Mouse (Mus musculus): ENCODE data around the gene Olfr1196. TPM values are rescaled to one million over a fixed set of nuclear protein-coding genes. Genes with fewer than 3 reads are reported as not detected.
"Not testable (repeated sequence)": the region's sequence is repeated elsewhere in the genome, so short reads cannot be mapped to it uniquely, and the experiment has no call there.

Olfr1196 gene
- not detected in 2 replicates for total RNA-seq (2015; ENCODE audit: low replicate concordance)
- total RNA-seq (2017; ENCODE audit: low replicate concordance), result not detected in 2 replicates

DNA sequence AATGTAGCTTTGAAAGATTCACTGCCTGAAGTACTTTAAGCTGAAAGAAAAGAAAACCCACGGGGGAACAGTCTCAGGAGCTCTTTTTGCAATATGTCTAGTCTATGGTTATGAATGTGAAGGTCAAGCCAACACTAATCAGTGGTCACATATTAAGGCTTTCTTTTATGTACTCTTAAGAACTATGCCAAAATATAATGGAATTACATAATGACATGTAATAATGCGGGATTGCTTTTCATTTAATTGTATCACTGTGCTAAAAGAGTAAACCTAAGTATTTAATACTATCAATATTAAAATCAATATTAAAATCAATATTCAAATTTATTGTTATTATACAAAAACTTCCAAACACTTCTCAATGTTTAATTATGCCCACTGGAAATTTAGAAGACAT is at the start of gene Olfr1196:
Gene Olfr1196 (minus strand): TSS at position 101 of the 400 bp plus-strand sequence.
- ATAC-seq (replicated peaks; ENCODE audit: low FRiP score, poor library complexity, severe bottlenecking), result no peak

DNA sequence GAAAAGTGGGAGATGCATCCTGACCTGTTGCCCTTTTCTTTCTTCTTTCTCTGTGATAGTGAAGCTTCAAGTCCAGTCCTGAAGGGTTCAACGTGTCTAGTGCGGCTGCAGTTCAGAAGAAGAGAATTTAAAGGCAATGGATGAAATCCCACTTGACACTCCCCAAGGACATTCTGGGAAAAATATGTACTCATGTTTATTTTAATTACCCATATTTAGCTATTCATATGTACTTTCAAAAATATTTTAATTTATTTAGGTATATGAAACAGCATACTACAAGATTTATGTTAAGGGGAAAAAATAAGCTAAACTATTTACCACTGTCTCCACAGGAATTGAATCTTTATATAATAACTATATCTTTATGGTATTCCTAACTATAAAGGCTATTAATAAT is 46.9 kb upstream of the Olfr1196 start, which contains the start of gene Olfr1198:
Gene Olfr1198 (minus strand): TSS at position 101 of the 400 bp plus-strand sequence.
- no peak for ATAC-seq (replicated peaks; ENCODE audit: low FRiP score, poor library complexity, severe bottlenecking)

DNA sequence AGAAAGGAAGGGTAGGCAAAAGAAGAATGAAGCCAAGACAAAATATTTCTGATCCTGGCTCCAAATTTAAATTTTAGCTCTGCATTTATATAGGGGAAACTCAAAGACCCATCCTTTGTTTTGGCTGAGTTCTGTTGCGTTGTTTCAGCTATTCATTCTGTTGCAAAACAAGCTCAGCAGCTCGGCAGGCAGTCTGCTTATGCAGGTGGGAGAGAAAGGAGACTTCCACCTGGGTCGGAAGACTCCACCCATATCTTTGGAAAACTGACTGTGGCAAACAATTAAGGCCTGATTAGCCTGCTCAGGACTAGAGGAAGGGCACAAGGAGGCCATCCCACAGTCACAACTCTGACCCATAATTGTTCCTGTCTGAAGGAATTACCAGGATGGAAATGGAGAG is 39.0 kb upstream of the Olfr1196 start:
- ATAC-seq (replicated peaks; ENCODE audit: low FRiP score, poor library complexity, severe bottlenecking), result no peak

DNA sequence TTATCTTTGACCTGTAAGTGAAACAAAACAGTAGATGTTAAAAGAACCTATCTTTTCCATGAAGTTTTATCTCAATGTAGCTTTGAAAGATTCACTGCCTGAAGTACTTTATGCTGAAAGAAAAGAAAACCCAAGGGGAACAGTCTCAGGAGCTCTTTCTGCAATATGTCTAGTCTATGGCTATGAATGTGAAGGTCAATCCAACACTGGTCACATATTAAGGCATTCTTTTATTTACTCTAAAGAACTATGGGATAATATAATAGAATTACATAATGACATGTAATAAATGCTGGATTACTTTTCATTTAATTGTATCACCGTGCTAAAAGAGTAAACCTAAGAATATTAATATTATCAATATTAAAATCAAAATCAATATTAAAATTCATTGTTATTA is 27.9 kb upstream of the Olfr1196 start, which contains the start of gene Olfr1197:
Gene Olfr1197 (minus strand): TSS at position 101 of the 400 bp plus-strand sequence.
- ATAC-seq (replicated peaks; ENCODE audit: low FRiP score, poor library complexity, severe bottlenecking), result no peak

DNA sequence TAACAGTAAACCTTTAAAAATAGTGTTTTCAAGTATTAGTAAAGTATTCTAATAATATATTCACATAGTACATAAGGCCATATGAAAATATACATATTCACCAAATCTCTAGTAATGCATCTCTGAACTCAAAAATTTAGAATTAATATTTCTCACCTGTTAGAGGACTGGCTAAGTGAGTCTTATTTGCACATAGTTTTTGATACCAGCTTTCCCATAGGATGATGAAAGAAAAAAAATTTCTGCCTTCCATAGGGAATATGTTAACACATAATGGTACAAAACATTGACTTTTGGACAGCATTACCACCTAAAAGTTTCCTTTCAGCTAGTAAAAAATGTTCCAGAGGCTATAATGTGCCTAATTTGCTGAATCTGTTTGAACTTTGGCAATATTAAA is 15.3 kb downstream of the Olfr1196 start, which contains the start of gene Olfr1195:
Gene Olfr1195 (minus strand): TSS at position 101 of the 400 bp plus-strand sequence.
- ATAC-seq (replicated peaks; ENCODE audit: low FRiP score, poor library complexity, severe bottlenecking), result no peak

DNA sequence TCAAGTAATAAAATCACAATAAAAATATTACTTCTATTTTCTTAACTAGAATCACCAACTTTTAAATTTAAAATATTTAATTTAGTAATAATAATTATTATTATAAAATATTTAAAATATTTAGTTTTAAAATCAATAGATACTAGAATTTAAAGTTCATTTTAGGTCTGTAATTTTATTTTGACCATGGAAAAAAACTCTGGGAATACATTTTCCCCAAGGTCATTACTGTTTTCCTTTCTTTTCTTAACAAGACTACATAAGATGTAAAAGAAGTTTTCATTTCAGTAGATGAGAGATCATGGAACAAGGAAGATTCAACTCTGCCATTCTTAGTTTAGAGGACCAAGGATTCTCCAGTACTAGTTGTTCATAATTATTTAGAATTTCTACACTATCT is 29.1 kb downstream of the Olfr1196 start, which contains the start of gene Olfr1193:
Gene Olfr1193 (plus strand): TSS at position 301 of the 400 bp plus-strand sequence.
- not testable (repeated sequence) for ATAC-seq (replicated peaks; ENCODE audit: low FRiP score, poor library complexity, severe bottlenecking)

DNA sequence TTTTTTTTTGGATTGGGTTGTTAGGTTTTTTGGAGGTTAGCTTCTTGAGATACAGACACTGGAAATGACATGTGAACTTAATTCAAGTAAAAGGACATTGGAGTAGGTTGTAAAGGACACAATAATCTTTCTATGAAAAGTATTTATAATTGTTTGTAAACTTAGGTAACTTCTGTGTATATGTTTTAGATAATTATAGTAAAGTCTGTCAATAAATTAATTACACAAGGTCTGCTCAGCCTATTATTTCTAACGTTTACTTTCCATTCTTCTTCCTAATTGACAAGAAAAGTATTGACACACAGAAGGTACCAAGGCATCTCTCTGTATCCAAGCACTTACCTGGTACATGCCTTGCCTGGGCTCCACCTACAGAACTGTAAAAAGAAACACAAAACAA is 56.2 kb downstream of the Olfr1196 start, which contains the start of gene Olfr1192-ps1:
Gene Olfr1192-ps1 (plus strand): TSS at position 301 of the 400 bp plus-strand sequence.
- ATAC-seq (replicated peaks; ENCODE audit: low FRiP score, poor library complexity, severe bottlenecking), result no peak

Other genes starting within 250 kb of the Olfr1196 start
- not detected in 2 replicates for gene Olfr1183, start 249.7 kb downstream of the Olfr1196 start, total RNA-seq (2015; ENCODE audit: low replicate concordance)
- not detected in 2 replicates for gene Olfr1183, start 249.7 kb downstream of the Olfr1196 start, total RNA-seq (2017; ENCODE audit: low replicate concordance)
- not detected in 2 replicates for gene Olfr1184, start 221.0 kb downstream of the Olfr1196 start, total RNA-seq (2015; ENCODE audit: low replicate concordance)
- not detected in 2 replicates for gene Olfr1184, start 221.0 kb downstream of the Olfr1196 start, total RNA-seq (2017; ENCODE audit: low replicate concordance)
- not detected in 2 replicates for gene Olfr1185-ps1, start 211.3 kb downstream of the Olfr1196 start, total RNA-seq (2015; ENCODE audit: low replicate concordance)
- gene Olfr1185-ps1, start 211.3 kb downstream of the Olfr1196 start, total RNA-seq (2017; ENCODE audit: low replicate concordance), result not detected in 2 replicates
- gene Olfr1186, start 186.0 kb downstream of the Olfr1196 start, total RNA-seq (2015; ENCODE audit: low replicate concordance), result not detected in 2 replicates
- gene Olfr1186, start 186.0 kb downstream of the Olfr1196 start, total RNA-seq (2017; ENCODE audit: low replicate concordance), result not detected in 2 replicates
- not detected in 2 replicates for gene Olfr1188, start 147.7 kb downstream of the Olfr1196 start, total RNA-seq (2015; ENCODE audit: low replicate concordance)
- not detected in 2 replicates for gene Olfr1188, start 147.7 kb downstream of the Olfr1196 start, total RNA-seq (2017; ENCODE audit: low replicate concordance)
- gene Olfr1189, start 118.1 kb downstream of the Olfr1196 start, total RNA-seq (2015; ENCODE audit: low replicate concordance), result not detected in 2 replicates
- not detected in 2 replicates for gene Olfr1189, start 118.1 kb downstream of the Olfr1196 start, total RNA-seq (2017; ENCODE audit: low replicate concordance)
- not detected in 2 replicates for gene Olfr1191-ps1, start 64.1 kb downstream of the Olfr1196 start, total RNA-seq (2015; ENCODE audit: low replicate concordance)
- gene Olfr1191-ps1, start 64.1 kb downstream of the Olfr1196 start, total RNA-seq (2017; ENCODE audit: low replicate concordance), result not detected in 2 replicates
- not detected in 2 replicates for gene Olfr1192-ps1, start 56.1 kb downstream of the Olfr1196 start, total RNA-seq (2015; ENCODE audit: low replicate concordance)
- 0.14 TPM in 1 of 2 replicates, not detected in the other for gene Olfr1192-ps1, start 56.1 kb downstream of the Olfr1196 start, total RNA-seq (2017; ENCODE audit: low replicate concordance)
- not detected in 2 replicates for gene Olfr1193, start 29.0 kb downstream of the Olfr1196 start, total RNA-seq (2015; ENCODE audit: low replicate concordance)
- gene Olfr1193, start 29.0 kb downstream of the Olfr1196 start, total RNA-seq (2017; ENCODE audit: low replicate concordance), result not detected in 2 replicates
- gene Olfr1195, start 15.4 kb downstream of the Olfr1196 start, total RNA-seq (2015; ENCODE audit: low replicate concordance), result not detected in 2 replicates
- gene Olfr1195, start 15.4 kb downstream of the Olfr1196 start, total RNA-seq (2017; ENCODE audit: low replicate concordance), result not detected in 2 replicates
- not detected in 2 replicates for gene Olfr1197, start 27.8 kb upstream of the Olfr1196 start, total RNA-seq (2015; ENCODE audit: low replicate concordance)
- gene Olfr1197, start 27.8 kb upstream of the Olfr1196 start, total RNA-seq (2017; ENCODE audit: low replicate concordance), result not detected in 2 replicates
- gene Olfr1198, start 46.8 kb upstream of the Olfr1196 start, total RNA-seq (2015; ENCODE audit: low replicate concordance), result not detected in 2 replicates
- not detected in 2 replicates for gene Olfr1198, start 46.8 kb upstream of the Olfr1196 start, total RNA-seq (2017; ENCODE audit: low replicate concordance)
- gene Olfr1199, start 55.9 kb upstream of the Olfr1196 start, total RNA-seq (2015; ENCODE audit: low replicate concordance), result not detected in 2 replicates
- gene Olfr1199, start 55.9 kb upstream of the Olfr1196 start, total RNA-seq (2017; ENCODE audit: low replicate concordance), result not detected in 2 replicates
- not detected in 2 replicates for gene Olfr1200, start 65.9 kb upstream of the Olfr1196 start, total RNA-seq (2015; ENCODE audit: low replicate concordance)
- not detected in 2 replicates for gene Olfr1200, start 65.9 kb upstream of the Olfr1196 start, total RNA-seq (2017; ENCODE audit: low replicate concordance)
- gene Olfr1201, start 88.4 kb upstream of the Olfr1196 start, total RNA-seq (2015; ENCODE audit: low replicate concordance), result not detected in 2 replicates
- not detected in 2 replicates for gene Olfr1201, start 88.4 kb upstream of the Olfr1196 start, total RNA-seq (2017; ENCODE audit: low replicate concordance)
- not detected in 2 replicates for gene Olfr1202, start 109.9 kb upstream of the Olfr1196 start, total RNA-seq (2015; ENCODE audit: low replicate concordance)
- not detected in 2 replicates for gene Olfr1202, start 109.9 kb upstream of the Olfr1196 start, total RNA-seq (2017; ENCODE audit: low replicate concordance)
- not detected in 2 replicates for gene Olfr1205, start 125.1 kb upstream of the Olfr1196 start, total RNA-seq (2015; ENCODE audit: low replicate concordance)
- gene Olfr1205, start 125.1 kb upstream of the Olfr1196 start, total RNA-seq (2017; ENCODE audit: low replicate concordance), result 0.28 TPM in 1 of 2 replicates, not detected in the other
- 14.6 TPM in 1 of 2 replicates, not detected in the other for gene Olfr1204, start 144.7 kb upstream of the Olfr1196 start, total RNA-seq (2015; ENCODE audit: low replicate concordance)
- gene Olfr1204, start 144.7 kb upstream of the Olfr1196 start, total RNA-seq (2017; ENCODE audit: low replicate concordance), result not detected in 2 replicates
- gene Olfr1206, start 158.6 kb upstream of the Olfr1196 start, total RNA-seq (2015; ENCODE audit: low replicate concordance), result not detected in 2 replicates
- not detected in 2 replicates for gene Olfr1206, start 158.6 kb upstream of the Olfr1196 start, total RNA-seq (2017; ENCODE audit: low replicate concordance)
- not detected in 2 replicates for gene Olfr1208, start 197.7 kb upstream of the Olfr1196 start, total RNA-seq (2015; ENCODE audit: low replicate concordance)
- not detected in 2 replicates for gene Olfr1208, start 197.7 kb upstream of the Olfr1196 start, total RNA-seq (2017; ENCODE audit: low replicate concordance)
- gene Olfr1209, start 210.6 kb upstream of the Olfr1196 start, total RNA-seq (2015; ENCODE audit: low replicate concordance), result not detected in 2 replicates
- not detected in 2 replicates for gene Olfr1209, start 210.6 kb upstream of the Olfr1196 start, total RNA-seq (2017; ENCODE audit: low replicate concordance)
- not detected in 2 replicates for gene Olfr1211, start 233.5 kb upstream of the Olfr1196 start, total RNA-seq (2015; ENCODE audit: low replicate concordance)
- not detected in 2 replicates for gene Olfr1211, start 233.5 kb upstream of the Olfr1196 start, total RNA-seq (2017; ENCODE audit: low replicate concordance)
- not detected in 2 replicates for gene Olfr1212, start 249.4 kb upstream of the Olfr1196 start, total RNA-seq (2015; ENCODE audit: low replicate concordance)
- gene Olfr1212, start 249.4 kb upstream of the Olfr1196 start, total RNA-seq (2017; ENCODE audit: low replicate concordance), result 0.43 TPM in 1 of 2 replicates, not detected in the other